Mouse (Mus musculus) kidney, embryonic 15.5 days (tissue): ENCODE data around the gene 1700019N19Rik. TPM values are rescaled to one million over a fixed set of nuclear protein-coding genes. Genes with fewer than 3 reads are reported as not detected.

ENCODE experiments used
- ATAC-seq: fragments of 200-750 bp; cut with Nextera tagmentation; replicated peaks from 2 replicates; pipeline ENCODE4 v1.8.0; 2017; ENCODE audit warnings: moderate TSS enrichment; ENCODE audit not compliant: low FRiP score
- H3K27ac ChIP-seq: fragments of 300-500 bp; sonication (generic); 2 replicates; pipeline ENCODE4 v1.5.1; 2015; ENCODE audit warnings: mild to moderate bottlenecking, inconsistent platforms
- H3K27me3 ChIP-seq: fragments of 300-500 bp; sonication (generic); 2 replicates; pipeline ENCODE4 v1.6.1; 2015; ENCODE audit warnings: inconsistent platforms
- H3K36me3 ChIP-seq: fragments of 300-500 bp; sonication (generic); 2 replicates; pipeline ENCODE4 v1.6.1; 2015; ENCODE audit warnings: inconsistent platforms
- H3K4me1 ChIP-seq: fragments of 300-500 bp; sonication (generic); 2 replicates; pipeline ENCODE4 v1.6.1; 2015; ENCODE audit warnings: inconsistent platforms
- H3K4me2 ChIP-seq: fragments of 300-500 bp; sonication (generic); 2 replicates; pipeline ENCODE4 v1.6.1; 2015; ENCODE audit warnings: moderate library complexity, mild to moderate bottlenecking, inconsistent platforms
- H3K4me3 ChIP-seq: fragments of 300-500 bp; sonication (generic); replicated peaks from 2 replicates; pipeline ENCODE4 v1.5.1; 2015; ENCODE audit warnings: mild to moderate bottlenecking, inconsistent platforms
- H3K9ac ChIP-seq: fragments of 300-500 bp; sonication (generic); 2 replicates; pipeline ENCODE4 v1.6.1; 2015; ENCODE audit warnings: mild to moderate bottlenecking, inconsistent platforms
- H3K9me3 ChIP-seq: fragments of 300-500 bp; sonication (generic); replicated peaks from 2 replicates; pipeline ENCODE4 v1.6.1; 2016; ENCODE audit warnings: inconsistent platforms
- WGBS: fragments of 180-500 bp; shearing (Covaris S2); methylation state at CpG from one replicate; pipeline ENCODE4 v1.1.7; 2015; ENCODE audit warnings: mixed read lengths; 5-methylcytosine and 5-hydroxymethylcytosine counted together
- polyA plus RNA-seq: library from polyadenylated mRNA; unstranded; fragments of >200 nt; fragmentation: Nextera tagmentation; extraction: Ambion mirVana; gene quantifications from 2 replicates; pipeline ENCODE4 v1.2.1, GENCODE M21; 2015

Gene 1700019N19Rik
- polyA plus RNA-seq, 1 experiment from 2014 or later = not detected

- H3K9me3 ChIP-seq = peaks cover 5% of the 10 kb centered on the region; the same call in 1 of the 2 replicates
- peaks cover 3% of the 10 kb centered on the region; the same call in 1 of the 2 replicates for H3K27me3 ChIP-seq
- no peaks in the 10 kb centered on the region for H3K4me1 ChIP-seq
- WGBS = 88% methylated on average over 9 of the region's 9 CpGs
- no peak for ATAC-seq
- H3K4me2 ChIP-seq = no peak overlapping the region
- no peak overlapping the region for H3K27ac ChIP-seq
- peaks cover 10% of the 10 kb centered on the region; the same call in 1 of the 2 replicates for H3K36me3 ChIP-seq
- H3K4me3 ChIP-seq = no peak overlapping the region
- no peak overlapping the region for H3K9ac ChIP-seq
Measured at GRCm38 (mm10) chr19:58805191-58805779, 11.0 kb upstream of the 1700019N19Rik start.

DNA sequence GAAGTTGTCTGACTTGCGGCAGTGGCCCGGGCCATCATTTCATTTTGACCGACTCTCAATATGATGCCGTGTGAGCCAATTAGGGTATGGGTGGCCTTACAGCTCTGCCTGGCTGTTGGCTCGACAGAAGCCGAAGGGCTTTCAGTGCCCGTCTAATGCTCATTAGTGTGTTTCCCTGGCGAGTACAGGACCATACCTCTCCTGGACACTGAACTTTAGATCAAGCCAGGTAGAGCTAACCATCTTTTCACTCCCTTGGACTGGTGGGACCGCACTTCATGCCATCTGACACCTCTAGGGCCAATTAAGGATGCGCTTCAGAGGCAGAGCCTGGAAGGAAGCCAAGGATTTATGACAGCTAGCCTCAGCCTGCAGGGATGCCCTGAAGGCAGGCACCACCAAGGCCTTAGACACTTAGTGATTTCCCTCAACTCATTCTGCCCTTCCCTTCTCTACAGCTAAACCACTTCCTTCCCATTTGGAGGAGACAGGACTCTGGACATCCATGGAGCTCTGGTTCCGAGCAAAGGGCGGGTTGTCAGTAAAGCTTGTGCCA, 931 bp upstream of the 1700019N19Rik start:
- no peak overlapping the region for H3K4me3 ChIP-seq
- H3K4me1 ChIP-seq = 0 out of 2 replicates have a peak, but pooled peaks cover 4% of the 10 kb centered on the region
- peaks cover 11% of the 10 kb centered on the region for H3K36me3 ChIP-seq
- H3K4me2 ChIP-seq = no peak overlapping the region
- no peaks in the 10 kb centered on the region for H3K27me3 ChIP-seq
- no peak overlapping the region for H3K9ac ChIP-seq
- H3K9me3 ChIP-seq = no peaks in the 10 kb centered on the region
- WGBS = 61% methylated on average over 12 of the region's 12 CpGs
- no peak for ATAC-seq
- H3K27ac ChIP-seq = no peak overlapping the region

DNA sequence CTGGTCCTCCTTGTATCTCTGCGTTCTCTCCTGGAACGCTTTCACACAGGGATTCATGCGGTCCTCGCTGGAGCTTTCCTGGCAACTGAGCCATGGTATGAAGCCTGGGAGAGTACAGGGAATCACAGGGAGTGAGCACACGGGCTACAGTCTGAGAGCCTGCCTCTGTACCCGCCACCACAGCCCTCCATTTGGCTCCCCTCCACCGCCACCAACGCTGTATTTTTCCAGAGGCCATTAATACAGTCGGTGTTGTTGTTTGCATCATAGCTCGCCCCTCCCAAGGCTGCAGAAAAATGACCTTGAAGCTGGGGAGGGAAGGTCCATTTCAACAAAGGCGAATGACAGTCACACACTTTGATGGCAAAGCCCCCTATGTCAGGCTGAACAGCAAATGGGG, 5.1 kb downstream of the 1700019N19Rik start:
- H3K27ac ChIP-seq = no peak overlapping the region
- no peak overlapping the region for H3K9ac ChIP-seq
- 72% methylated on average over 11 of the region's 11 CpGs for WGBS
- H3K36me3 ChIP-seq = no peaks in the 10 kb centered on the region
- 0 out of 2 replicates have a peak, but pooled peaks cover 2% of the 10 kb centered on the region for H3K4me1 ChIP-seq
- no peaks in the 10 kb centered on the region for H3K27me3 ChIP-seq
- H3K4me3 ChIP-seq = no peak overlapping the region
- no peak for ATAC-seq
- no peak overlapping the region for H3K4me2 ChIP-seq
- no peaks in the 10 kb centered on the region for H3K9me3 ChIP-seq

GRCm38 (mm10) chr19:58783938-58784337, 10.3 kb downstream of the 1700019N19Rik start:
- H3K9ac ChIP-seq = no peak overlapping the region
- H3K9me3 ChIP-seq = no peaks in the 10 kb centered on the region
- H3K36me3 ChIP-seq = no peaks in the 10 kb centered on the region
- no peaks in the 10 kb centered on the region for H3K27me3 ChIP-seq
- no peak overlapping the region for H3K4me2 ChIP-seq
- 42% methylated on average over 7 of the region's 7 CpGs for WGBS
- H3K4me3 ChIP-seq = no peak overlapping the region
- ATAC-seq = no peak
- no peaks in the 10 kb centered on the region for H3K4me1 ChIP-seq
- H3K27ac ChIP-seq = no peak overlapping the region

- H3K27ac ChIP-seq = no peak overlapping the region
- 75% methylated on average over 4 of the region's 4 CpGs for WGBS
- H3K27me3 ChIP-seq = no peaks in the 10 kb centered on the region
- no peak overlapping the region for H3K9ac ChIP-seq
- H3K36me3 ChIP-seq = no peaks in the 10 kb centered on the region
- no peak overlapping the region for H3K4me2 ChIP-seq
- no peaks in the 10 kb centered on the region for H3K9me3 ChIP-seq
- no peaks in the 10 kb centered on the region for H3K4me1 ChIP-seq
- H3K4me3 ChIP-seq = no peak overlapping the region
- no peak for ATAC-seq
Measured at GRCm38 (mm10) chr19:58781566-58781965, 12.7 kb downstream of the 1700019N19Rik start.

- Histone ChIP-seq H3K4me3 (no peak overlapping the region), H3K4me1 (no peaks in the 10 kb centered on the region), H3K4me2 (no peak overlapping the region), H3K36me3 (no peaks in the 10 kb centered on the region), H3K9ac (no peak overlapping the region), H3K9me3 (no peaks in the 10 kb centered on the region), H3K27me3 (no peaks in the 10 kb centered on the region), H3K27ac (no peak overlapping the region)
- ATAC-seq = no peak
- 71% methylated on average over 5 of the region's 5 CpGs for WGBS
Measured at GRCm38 (mm10) chr19:58776461-58776860, 17.8 kb downstream of the 1700019N19Rik start.

DNA sequence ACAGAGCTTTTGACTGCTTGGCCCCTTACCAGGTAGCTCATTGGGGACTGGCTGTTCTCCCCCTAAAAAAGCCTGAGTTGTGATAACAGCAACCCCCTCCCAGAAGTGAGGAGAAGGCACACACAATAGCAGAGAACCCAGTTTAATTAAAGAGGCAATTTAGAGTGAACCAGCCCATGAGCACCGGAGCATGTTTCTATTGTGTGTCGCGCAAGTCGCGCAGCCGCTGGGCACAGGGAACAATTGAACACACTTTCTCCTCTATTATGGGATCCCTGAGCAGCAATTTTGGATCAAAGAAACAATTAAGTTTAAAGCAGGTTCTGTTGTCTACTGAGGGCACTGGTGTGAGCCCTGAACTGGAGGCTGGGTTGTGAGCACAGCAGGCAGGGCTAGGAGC, 26.9 kb downstream of the 1700019N19Rik start:
- no peak overlapping the region for H3K9ac ChIP-seq
- no peaks in the 10 kb centered on the region for H3K36me3 ChIP-seq
- no peak overlapping the region for H3K4me3 ChIP-seq
- peaks cover 3% of the 10 kb centered on the region; the same call in 1 of the 2 replicates for H3K4me1 ChIP-seq
- 0 out of 2 replicates have a peak, but pooled peaks cover 3% of the 10 kb centered on the region for H3K27me3 ChIP-seq
- H3K27ac ChIP-seq = no peak overlapping the region
- no peaks in the 10 kb centered on the region for H3K9me3 ChIP-seq
- H3K4me2 ChIP-seq = no peak overlapping the region
- 80% methylated on average over 6 of the region's 6 CpGs for WGBS
- ATAC-seq = no peak

DNA sequence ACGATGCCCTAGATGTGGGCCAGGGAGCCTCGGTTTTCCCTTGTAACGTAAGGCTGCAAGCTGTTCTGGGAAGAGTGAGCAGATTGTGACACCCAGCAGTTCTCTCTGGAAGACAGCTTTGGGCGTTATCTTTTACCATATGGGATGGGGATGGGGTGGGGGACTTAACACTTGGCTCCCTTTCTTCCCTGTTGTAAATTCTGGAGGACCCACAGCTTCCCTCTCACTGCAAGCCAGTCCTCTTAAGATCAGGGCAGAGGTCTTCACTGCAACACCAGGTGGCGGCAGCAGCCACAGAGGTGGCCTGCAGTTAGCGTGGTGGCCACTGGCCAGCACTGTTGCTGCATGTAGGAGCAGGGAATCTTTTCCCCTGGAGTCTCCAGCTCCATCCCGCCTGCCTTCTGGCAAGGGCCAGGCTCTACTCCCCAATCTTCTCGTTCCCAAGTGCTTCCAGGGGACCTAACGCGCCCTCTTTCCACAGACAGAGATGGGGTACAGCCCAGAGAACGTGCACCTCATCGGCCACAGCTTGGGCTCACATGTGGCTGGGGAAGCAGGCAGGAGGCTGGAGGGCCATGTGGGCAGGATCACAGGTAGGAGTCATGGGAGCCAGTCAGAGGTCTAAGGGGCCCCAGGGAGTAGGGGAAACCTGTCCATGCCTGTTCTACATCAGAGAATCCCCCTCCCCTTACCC, 31.3 kb downstream of the 1700019N19Rik start:
- Histone ChIP-seq H3K4me2 (peak overlapping the region; percentile 23; the same call in 1 of the 2 replicates), H3K4me1 (peaks cover 5% of the 10 kb centered on the region; the same call in 1 of the 2 replicates), H3K4me3 (no peak overlapping the region), H3K9ac (no peak overlapping the region), H3K36me3 (no peaks in the 10 kb centered on the region), H3K9me3 (no peaks in the 10 kb centered on the region), H3K27me3 (0 out of 2 replicates have a peak, but pooled peaks cover 3% of the 10 kb centered on the region), H3K27ac (no peak overlapping the region)
- peak; percentile 77 for ATAC-seq
- 14% methylated on average over 12 of the region's 12 CpGs for WGBS

- Histone ChIP-seq H3K9ac (no peak overlapping the region), H3K9me3 (no peaks in the 10 kb centered on the region), H3K27me3 (0 out of 2 replicates have a peak, but pooled peaks cover 3% of the 10 kb centered on the region), H3K36me3 (no peaks in the 10 kb centered on the region), H3K4me2 (no peak overlapping the region), H3K4me1 (peaks cover 5% of the 10 kb centered on the region; the same call in 1 of the 2 replicates), H3K4me3 (no peak overlapping the region), H3K27ac (no peak overlapping the region)
- WGBS = 19% methylated on average over 6 of the region's 6 CpGs
- ATAC-seq = peak; percentile 57; the same call in 1 of the 2 replicates
Measured at GRCm38 (mm10) chr19:58762316-58762715, 31.9 kb downstream of the 1700019N19Rik start.

DNA sequence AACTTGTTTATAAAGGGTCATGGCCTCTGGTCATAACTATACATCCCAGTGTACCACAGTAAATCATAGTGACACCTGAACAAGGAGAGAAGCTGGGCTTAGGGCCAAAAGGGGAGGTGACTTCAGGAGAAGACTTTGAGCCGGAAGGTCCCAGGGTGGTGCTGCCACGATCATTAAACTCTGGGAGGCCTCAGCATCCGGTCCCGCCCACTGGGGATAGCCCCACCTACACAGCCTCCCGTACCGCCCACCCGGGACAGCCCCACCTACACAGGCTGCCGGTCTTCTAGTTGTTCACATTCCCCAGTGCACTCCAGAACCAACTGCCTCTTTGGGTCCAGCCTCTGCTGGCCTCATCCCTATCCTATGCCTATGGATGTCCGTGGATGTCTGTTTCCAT, 34.8 kb downstream of the 1700019N19Rik start, which contains the start of gene Pnliprp2:
Pnliprp2 (plus strand) TSS at position 297 of the 400 bp plus-strand sequence.
- no peak within 1 kb of the TSS for H3K4me3 ChIP-seq
- no peaks in the 10 kb centered on the region for H3K36me3 ChIP-seq
- H3K4me2 ChIP-seq = no peak within 1 kb of the TSS
- 38% methylated on average over 9 of the region's 9 CpGs for WGBS
- peak; percentile 75 for ATAC-seq
- 0 out of 2 replicates have a peak, but pooled peaks cover 3% of the 10 kb centered on the region for H3K27me3 ChIP-seq
- no peak within 1 kb of the TSS for H3K27ac ChIP-seq
- H3K9me3 ChIP-seq = no peaks in the 10 kb centered on the region
- peaks cover 5% of the 10 kb centered on the region; the same call in 1 of the 2 replicates for H3K4me1 ChIP-seq
- no peak within 1 kb of the TSS for H3K9ac ChIP-seq

DNA sequence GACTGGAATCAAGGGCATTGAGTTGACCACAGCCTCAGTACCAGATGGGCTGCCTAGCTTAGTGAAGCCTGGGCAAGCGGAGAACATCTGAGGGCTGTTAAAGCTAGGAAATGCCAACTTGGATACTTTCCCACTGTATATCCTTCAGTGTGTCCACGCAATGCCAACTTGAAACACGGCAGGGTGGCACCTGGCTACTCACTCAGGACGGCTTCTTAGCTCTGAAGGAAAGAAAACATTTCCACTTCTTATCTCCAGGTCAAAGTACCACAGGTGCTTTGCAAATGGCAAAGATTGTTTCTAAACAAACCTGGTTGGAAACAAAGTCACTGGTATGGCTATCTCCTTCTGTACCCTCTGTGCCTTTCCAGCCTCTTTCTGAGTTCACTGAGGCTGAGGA, 35.4 kb downstream of the 1700019N19Rik start:
- 88% methylated on average over 4 of the region's 4 CpGs for WGBS
- Histone ChIP-seq H3K4me3 (no peak overlapping the region), H3K4me2 (no peak overlapping the region), H3K27me3 (no peaks in the 10 kb centered on the region), H3K27ac (no peak overlapping the region), H3K4me1 (peaks cover 5% of the 10 kb centered on the region; the same call in 1 of the 2 replicates), H3K36me3 (no peaks in the 10 kb centered on the region), H3K9me3 (no peaks in the 10 kb centered on the region), H3K9ac (no peak overlapping the region)
- ATAC-seq = no peak

- H3K9ac ChIP-seq = no peak overlapping the region
- no peaks in the 10 kb centered on the region for H3K4me1 ChIP-seq
- no peak overlapping the region for H3K4me3 ChIP-seq
- no peak overlapping the region for H3K27ac ChIP-seq
- no peaks in the 10 kb centered on the region for H3K27me3 ChIP-seq
- no peaks in the 10 kb centered on the region for H3K9me3 ChIP-seq
- ATAC-seq = no peak
- H3K36me3 ChIP-seq = no peaks in the 10 kb centered on the region
- H3K4me2 ChIP-seq = no peak overlapping the region
- WGBS = 60% methylated on average over 2 of the region's 2 CpGs
Measured at GRCm38 (mm10) chr19:58751504-58751903, 42.8 kb downstream of the 1700019N19Rik start.
